Mouse (Mus musculus): ENCODE measurements around the gene Tmem156.

Gene Tmem156

DNA sequence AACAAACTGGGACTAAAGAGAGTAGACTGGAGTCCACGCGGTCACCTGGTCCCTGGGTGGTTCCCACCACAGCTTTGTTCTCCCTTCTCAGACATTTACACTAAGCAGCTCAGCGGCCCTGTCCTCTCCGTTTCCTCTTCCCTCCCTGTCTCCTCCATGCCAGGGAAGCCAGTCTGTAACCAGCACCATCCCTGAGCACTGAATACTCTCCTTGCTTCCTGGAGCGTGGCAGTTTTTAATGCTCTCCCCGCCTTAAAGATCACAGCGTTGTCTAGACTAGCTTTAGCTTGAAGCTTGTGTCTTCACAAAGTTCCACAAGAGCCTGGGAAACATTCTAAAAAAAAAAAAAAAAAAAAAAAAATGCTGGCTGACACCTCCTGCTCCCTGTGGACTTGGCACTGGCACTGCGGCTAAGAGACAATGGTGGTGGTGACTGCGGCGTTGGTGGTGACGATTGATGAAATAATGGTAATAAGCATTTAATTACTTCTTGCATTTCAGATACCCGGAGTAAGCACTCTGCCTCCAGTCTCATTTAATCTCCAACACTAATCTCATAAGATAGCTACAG lies 44.6 kb downstream of the Tmem156 start:
- intact Hi-C loops (cut with DNase I): loop anchor here (5.0 kb wide), 1 partner anchor 40 kb away; no protein-coding TSS in a partner anchor

- intact Hi-C loops (cut with DNase I): loop anchor here (5.0 kb wide), 1 partner anchor 39 kb away; no protein-coding TSS in a partner anchor
Observed at GRCm38 (mm10) chr5:65046442-65047284, 45.3 kb downstream of the Tmem156 start.

DNA sequence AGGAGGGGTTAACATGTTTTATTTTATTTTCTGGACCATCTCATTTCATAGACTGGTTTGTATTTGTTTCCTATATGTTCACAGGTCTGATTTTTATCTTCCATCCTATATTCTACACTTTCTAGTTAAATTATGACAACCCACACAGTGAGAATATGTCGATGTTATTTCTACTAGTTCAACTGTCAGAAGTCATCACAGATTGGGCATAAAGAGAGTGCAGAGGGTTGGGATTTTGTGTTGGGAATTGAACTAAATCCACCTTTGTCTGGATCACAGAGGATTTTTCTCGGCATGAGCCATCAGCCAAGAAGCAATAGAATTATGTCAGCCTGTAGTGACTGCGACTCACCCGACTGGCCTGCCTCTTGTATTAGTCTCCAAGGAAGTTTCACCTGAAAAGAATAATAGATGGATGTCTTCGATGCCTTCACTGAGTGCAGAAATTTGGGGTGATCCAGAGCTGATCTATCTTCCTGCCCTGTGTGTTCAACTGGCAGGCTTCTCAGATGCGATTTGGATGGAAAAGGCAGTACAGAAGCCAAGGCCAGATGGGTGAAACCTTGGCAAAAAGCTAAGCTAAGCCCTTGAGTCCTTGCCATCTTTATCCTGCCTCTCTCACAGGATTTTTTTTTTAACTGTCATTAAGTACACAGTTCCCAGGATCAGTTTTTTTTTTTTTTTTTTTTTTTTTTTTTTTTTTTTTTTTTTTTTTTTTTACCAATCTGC lies 46.1 kb downstream of the Tmem156 start:
- intact Hi-C loops (cut with DNase I): loop anchor here (5.0 kb wide), 1 partner anchor 39 kb away; no protein-coding TSS in a partner anchor

DNA sequence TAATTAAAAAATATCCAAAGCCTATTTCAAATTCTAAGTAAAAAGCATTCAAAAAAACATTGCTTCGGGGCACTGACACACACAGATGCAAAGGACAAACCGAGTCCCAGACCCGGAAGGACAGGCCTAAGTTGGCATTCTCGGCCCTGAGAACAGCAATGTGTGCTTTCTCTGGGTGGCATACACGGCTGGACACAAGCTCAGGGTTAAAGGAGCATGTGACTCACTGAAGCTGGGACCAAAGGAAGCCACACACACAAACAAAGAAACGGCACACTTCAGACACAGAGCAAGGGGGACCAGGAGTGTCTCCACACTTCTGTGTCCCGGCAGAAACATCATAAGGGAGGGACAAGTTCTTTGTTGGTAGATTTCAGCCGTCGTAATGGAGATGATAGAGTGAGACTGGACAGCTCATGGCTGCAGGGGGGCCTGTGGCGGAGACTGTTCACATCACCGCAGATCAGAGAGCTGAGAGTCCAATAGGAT lies 48.5 kb downstream of the Tmem156 start:
- intact Hi-C loops (cut with DNase I): no loop called here

GRCm38 (mm10) chr5:65040463-65040862 lies 51.5 kb downstream of the Tmem156 start:
- intact Hi-C loops (cut with DNase I): no loop called here

- intact Hi-C loops (cut with DNase I): no loop called here
Observed at GRCm38 (mm10) chr5:65038811-65039571, 52.9 kb downstream of the Tmem156 start.

GRCm38 (mm10) chr5:65038305-65038704 lies 53.6 kb downstream of the Tmem156 start:
- intact Hi-C loops (cut with DNase I): no loop called here

DNA sequence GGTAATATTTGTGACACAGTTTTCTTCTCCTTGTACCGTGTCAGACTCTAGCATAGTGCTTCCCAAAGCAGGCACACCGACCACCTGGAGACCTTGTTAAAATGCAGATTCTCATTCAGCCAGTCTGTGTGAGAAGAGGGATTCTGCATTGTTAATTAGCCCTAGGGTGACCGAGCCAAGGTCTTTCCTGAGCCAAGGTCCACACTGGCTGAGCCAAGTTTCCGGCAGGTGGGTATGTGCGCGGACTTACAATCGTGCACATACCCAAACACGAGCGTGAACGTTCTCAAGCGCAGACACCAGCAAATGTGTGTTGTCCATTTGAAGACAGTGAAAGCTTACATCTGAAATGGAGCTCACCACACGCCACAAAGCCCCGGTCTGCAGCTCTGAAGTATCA lies 55.3 kb downstream of the Tmem156 start:
- intact Hi-C loops (cut with DNase I): no loop called here

GRCm38 (mm10) chr5:65028019-65028418 lies 63.9 kb downstream of the Tmem156 start:
- intact Hi-C loops (cut with DNase I): no loop called here

- intact Hi-C loops (cut with DNase I): no loop called here
Observed at GRCm38 (mm10) chr5:65026776-65027175, 65.2 kb downstream of the Tmem156 start.

- intact Hi-C loops (cut with DNase I): no loop called here
Observed at GRCm38 (mm10) chr5:65025916-65026315, 66.0 kb downstream of the Tmem156 start.

- intact Hi-C loops (cut with DNase I): no loop called here
Observed at GRCm38 (mm10) chr5:65024641-65025040, 67.3 kb downstream of the Tmem156 start.

DNA sequence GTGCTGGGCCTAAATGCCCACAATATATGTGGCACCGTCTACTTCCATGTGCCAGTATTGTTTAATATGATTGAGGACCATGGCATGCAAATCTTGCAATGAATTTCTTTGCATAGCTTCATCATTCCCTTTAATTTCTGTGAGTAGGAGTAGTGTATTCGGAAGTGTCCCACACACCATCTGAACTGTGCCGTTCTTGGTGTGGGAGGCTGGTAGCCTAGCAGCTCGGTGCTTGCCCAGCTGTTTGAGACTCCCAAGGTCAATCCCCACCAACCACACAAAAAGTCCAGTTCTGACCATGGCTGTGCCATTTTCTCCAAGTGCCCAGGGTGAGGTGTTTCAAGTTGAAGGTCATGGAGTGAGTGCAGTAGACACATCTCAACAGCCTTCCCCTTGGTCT lies 69.9 kb downstream of the Tmem156 start:
- intact Hi-C loops (cut with DNase I): no loop called here

- intact Hi-C loops (cut with DNase I): no loop called here
Observed at GRCm38 (mm10) chr5:65019823-65020222, 72.1 kb downstream of the Tmem156 start.

DNA sequence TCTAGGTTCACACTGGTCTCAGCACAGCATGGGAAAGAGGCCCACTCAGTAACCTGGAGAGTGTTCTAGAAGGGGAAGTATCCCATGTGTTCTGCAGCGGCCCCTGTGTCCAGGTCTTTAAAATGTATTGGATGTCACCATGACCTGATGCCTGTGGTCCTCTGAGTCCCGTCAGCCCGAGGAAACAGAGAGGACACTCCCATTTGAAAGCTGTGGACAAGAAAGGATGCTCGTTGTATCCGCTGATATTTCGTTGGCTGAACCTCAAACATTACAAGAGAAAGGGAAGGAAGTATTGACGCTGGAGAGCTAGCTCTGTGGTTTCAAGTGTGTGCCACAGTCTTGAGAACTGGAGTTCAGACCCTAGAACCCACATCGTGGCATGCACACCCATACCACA lies 72.8 kb downstream of the Tmem156 start:
- intact Hi-C loops (cut with DNase I): no loop called here

GRCm38 (mm10) chr5:65015508-65015907 lies 76.4 kb downstream of the Tmem156 start:
- intact Hi-C loops (cut with DNase I): no loop called here

DNA sequence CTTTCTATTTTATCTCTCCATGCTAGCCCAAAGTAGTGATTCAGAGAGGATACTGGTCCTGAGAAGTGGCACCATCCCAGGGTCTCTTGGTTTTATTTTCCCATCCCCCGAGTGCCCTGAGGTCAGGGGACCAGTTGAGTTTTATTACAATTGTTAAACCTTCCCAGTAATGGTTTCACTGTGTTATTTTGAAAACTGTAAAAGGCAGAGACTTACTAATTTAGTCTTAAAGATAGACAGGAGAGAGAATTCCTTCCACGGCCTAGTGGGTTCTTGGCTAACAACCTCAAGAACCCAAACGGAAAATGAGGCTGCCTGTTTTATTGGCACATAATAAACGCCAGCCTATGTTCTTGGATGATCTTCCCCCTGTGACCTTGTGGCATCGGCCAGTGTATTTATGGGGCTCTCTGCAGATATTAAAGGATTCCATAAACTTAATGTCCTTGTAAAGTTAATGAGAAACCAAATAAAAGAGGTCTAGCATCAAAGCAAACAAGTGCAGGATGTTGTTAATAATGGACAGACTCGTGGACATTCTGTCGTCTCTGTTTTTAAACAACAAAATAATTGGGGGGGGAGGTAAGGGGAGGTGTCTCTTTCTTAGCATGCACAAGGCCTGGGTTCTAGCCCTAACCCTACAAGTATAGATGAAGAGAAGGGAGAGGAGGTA lies 79.9 kb downstream of the Tmem156 start:
- intact Hi-C loops (cut with DNase I): no loop called here

DNA sequence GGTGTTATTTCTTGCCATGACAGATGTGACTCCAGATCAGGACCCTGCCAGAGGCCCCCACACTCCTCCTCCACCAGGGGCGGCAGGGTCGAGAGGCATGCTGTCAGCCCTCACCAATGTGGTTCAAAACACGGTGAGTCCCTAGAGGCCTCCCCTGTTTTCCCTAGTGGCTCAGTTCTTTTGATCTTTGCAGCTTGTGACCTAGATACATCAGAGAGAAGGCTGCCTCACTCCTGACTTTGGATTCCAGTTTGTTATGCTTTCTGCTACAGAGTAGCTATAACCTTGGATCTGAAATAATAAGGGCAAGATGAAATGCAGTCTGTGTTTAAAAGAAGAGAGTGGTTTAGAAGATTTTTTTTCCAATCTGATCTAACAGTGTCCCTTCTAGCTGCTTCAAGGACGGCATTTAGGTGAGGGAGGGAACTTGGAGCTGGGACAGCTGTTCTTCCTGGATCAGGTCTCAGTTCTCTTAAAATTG lies 85.9 kb downstream of the Tmem156 start:
- intact Hi-C loops (cut with DNase I): loop anchor here (5.0 to 10.0 kb wide), 2 partner anchors 41 to 239 kb away; no protein-coding TSS in a partner anchor

DNA sequence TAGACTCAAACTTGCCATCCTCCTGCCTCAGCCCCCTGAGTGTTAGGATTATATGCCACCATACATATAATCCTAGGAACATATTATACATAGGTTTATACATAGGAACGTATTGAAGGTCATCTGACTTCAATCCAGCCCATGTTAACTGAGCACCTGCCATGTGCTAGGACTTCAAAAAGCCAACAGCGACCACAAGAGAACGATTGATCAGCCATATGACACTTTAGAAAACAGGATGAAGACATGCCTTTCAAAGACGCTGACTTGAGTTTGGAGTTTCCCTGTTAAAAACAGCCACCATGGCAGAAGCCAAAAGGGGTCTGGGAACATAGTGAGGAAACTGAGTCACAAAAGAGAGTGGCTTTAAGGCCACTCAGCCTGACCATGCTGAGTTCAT lies 86.7 kb downstream of the Tmem156 start:
- intact Hi-C loops (cut with DNase I): loop anchor here (5.0 to 10.0 kb wide), 2 partner anchors 42 to 240 kb away; no protein-coding TSS in a partner anchor

Measured in adrenal gland (tissue).